Mouse (Mus musculus): ENCODE data around the gene Atf1. TPM values are rescaled to one million over a fixed set of nuclear protein-coding genes. Genes with fewer than 3 reads are reported as not detected.
"Not testable (repeated sequence)": the region's sequence is repeated elsewhere in the genome, so short reads cannot be mapped to it uniquely, and the experiment has no call there.

Atf1 gene
- polyA plus RNA-seq, 1 experiment from 2014 or later, result 26.0 TPM

DNA sequence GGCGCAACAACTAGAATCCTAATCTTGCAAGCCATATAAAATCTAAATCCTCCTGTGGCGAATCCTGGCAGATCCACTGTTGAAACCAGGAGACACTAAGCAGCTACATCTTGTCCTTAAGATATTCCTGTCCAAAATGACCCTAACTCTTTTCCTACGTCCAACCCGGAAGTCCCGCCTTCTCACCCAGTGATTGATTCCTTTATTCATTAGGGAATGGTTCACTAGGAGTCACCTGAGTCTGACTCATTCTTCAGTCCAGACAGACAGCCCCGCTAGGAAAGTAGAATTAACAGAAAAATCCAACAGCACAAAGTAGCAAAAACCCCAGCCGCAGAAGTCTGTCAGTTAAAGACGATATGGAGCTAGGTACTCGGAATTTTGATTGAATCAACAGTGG, 19.7 kb downstream of the Atf1 start:
- Histone ChIP-seq H3K27me3 (replicated peaks) (no peaks in the 10 kb centered on the region), H3K4me3 (no peak overlapping the region), H3K9me3 (no peaks in the 10 kb centered on the region), H3K36me3 (peaks cover 84% of the 10 kb centered on the region), H3K9ac (no peak overlapping the region), H3K4me2 (replicated peaks) (no peak overlapping the region), H3K27ac (no peak overlapping the region), H3K4me1 (no peaks in the 10 kb centered on the region)
- ATAC-seq (ENCODE audit: low FRiP score, low read depth), result no peak
- 95% methylated on average over 9 of the region's 9 CpGs for WGBS

DNA sequence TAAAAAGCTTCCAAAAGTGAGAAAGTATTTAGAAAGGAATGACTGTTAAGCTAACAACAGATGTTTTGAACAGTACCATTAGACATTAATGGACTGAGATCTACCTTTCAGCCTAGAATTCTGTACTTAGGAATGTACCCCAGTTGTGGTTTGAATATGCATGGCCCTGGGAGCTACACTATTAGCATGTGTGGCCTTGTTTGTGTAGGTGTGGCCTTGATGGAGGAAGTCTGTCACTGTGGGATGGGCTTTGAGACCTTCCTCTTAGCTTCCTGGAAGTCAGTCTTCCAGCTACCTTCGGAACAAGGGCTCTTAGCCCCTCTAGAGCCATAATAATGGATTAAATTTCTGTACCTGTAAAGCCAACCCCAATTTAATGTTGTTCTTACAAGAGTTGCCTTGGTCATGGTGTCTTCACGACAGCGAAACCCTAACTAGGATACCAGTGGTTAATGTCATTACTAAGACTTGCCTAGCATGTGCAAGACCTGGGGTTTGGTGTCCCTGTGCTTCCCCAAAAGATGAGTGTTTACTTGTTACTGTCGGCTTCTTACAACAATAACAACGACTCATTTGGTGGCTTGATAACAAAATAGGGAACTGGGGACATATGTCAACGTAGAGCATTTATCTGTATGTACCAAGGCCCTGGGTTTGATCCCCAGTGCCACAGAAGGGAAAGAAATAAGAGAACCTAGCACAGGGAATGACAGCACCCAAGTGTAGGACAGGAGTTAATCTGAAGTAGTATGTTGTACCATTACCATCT, 21.2 kb downstream of the Atf1 start:
- 96% methylated on average over 6 of the region's 6 CpGs for whole genome bisulfite sequencing
- no peak for ATAC-seq (ENCODE audit: low FRiP score, low read depth)
- H3K4me2 ChIP-seq (replicated peaks), result no peak overlapping the region

DNA sequence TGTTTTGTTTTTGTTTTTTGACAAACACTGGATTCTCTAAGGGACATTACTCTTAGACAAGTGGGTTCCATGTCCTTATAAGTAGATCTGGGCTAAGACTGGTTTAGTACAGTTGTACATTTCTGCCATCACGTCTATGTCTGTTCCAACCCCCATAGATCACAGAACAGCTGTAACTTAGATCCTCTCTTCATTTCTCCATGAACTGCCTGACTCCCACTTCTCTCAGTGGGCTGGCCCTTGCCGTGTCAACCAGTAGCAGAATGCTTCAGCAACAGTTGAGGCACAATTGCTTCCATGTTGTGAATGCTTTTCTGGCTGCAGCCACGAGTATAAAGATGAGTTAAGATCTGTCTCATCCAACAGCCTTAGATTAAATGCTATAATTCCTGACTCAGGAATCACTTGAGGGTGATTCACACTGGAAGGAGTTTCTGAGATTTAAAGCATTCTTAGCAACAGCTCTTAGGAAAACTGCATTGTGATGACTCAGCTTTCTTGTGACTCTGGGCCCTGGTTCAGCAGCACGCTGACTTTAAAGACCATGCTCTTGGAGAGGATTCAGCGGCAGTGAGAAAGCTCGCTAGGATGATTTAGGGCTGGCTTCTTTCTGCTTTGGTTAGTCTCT, 23.6 kb downstream of the Atf1 start:
- Histone ChIP-seq H3K4me1 (no peaks in the 10 kb centered on the region), H3K27ac (no peak overlapping the region), H3K9ac (no peak overlapping the region), H3K4me2 (replicated peaks) (no peak overlapping the region), H3K4me3 (no peak overlapping the region), H3K36me3 (peaks cover 91% of the 10 kb centered on the region), H3K27me3 (replicated peaks) (no peaks in the 10 kb centered on the region), H3K9me3 (no peaks in the 10 kb centered on the region)
- ATAC-seq (ENCODE audit: low FRiP score, low read depth), result no peak
- 93% methylated on average over 6 of the region's 6 CpGs for WGBS

More for the DNA sequence above, 21.2 kb downstream of the Atf1 start:
- Histone ChIP-seq H3K36me3 (peaks cover 84% of the 10 kb centered on the region), H3K9me3 (no peaks in the 10 kb centered on the region), H3K4me1 (no peaks in the 10 kb centered on the region), H3K4me3 (no peak overlapping the region), H3K9ac (no peak overlapping the region), H3K27ac (no peak overlapping the region), H3K27me3 (replicated peaks) (no peaks in the 10 kb centered on the region)

DNA sequence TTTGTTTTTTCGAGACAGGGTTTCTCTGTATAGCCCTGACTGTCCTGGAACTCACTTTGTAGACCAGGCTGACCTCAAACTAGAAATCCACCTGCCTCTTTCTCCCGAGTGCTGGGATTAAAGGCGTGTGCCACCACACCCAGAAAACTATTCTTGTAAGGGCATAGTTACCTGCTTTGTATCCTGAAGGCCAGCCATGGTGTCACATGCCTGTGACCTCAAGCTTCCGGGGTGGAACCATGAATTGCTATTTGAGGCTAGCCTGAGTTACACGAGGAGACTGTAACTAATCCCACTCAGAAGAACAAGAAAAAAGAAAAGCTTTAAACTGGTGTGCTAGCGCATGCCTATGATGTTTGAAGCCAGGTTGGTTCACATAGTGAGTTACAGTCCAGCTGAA, 28.8 kb downstream of the Atf1 start:
- Histone ChIP-seq H3K27ac (no peak overlapping the region), H3K36me3 (peaks cover 75% of the 10 kb centered on the region), H3K9me3 (no peaks in the 10 kb centered on the region), H3K9ac (no peak overlapping the region), H3K4me2 (replicated peaks) (no peak overlapping the region), H3K27me3 (replicated peaks) (no peaks in the 10 kb centered on the region), H3K4me1 (no peaks in the 10 kb centered on the region), H3K4me3 (no peak overlapping the region)
- 93% methylated on average over 6 of the region's 6 CpGs for WGBS
- ATAC-seq (ENCODE audit: low FRiP score, low read depth), result no peak

DNA sequence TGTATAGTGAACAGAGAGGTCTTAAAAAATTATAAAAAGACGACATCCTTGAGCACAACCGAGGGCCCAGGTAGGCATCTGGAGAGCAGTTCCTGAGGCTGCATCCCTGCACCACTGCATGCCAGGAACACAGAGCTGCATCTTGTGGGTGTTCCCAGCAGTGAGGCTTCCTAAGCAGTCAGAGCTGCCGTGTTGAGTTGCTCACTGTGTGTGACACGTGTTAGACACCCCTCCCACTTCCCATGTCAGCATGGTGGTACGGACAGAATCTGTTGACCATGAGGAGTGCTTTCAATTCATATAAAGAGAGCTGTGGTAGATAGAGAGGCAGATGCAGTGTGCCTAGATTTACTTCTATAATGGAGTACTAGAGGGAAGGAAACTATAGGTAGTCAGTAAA, 29.7 kb downstream of the Atf1 start:
- H3K4me3 ChIP-seq, result no peak overlapping the region
- H3K27ac ChIP-seq, result no peak overlapping the region
- H3K4me1 ChIP-seq, result no peaks in the 10 kb centered on the region
- no peak for ATAC-seq (ENCODE audit: low FRiP score, low read depth)
- WGBS, result 91% methylated on average over 5 of the region's 5 CpGs
- H3K36me3 ChIP-seq, result peaks cover 67% of the 10 kb centered on the region
- H3K9ac ChIP-seq, result no peak overlapping the region
- H3K27me3 ChIP-seq (replicated peaks), result no peaks in the 10 kb centered on the region
- H3K4me2 ChIP-seq (replicated peaks), result no peak overlapping the region
- H3K9me3 ChIP-seq, result no peaks in the 10 kb centered on the region

DNA sequence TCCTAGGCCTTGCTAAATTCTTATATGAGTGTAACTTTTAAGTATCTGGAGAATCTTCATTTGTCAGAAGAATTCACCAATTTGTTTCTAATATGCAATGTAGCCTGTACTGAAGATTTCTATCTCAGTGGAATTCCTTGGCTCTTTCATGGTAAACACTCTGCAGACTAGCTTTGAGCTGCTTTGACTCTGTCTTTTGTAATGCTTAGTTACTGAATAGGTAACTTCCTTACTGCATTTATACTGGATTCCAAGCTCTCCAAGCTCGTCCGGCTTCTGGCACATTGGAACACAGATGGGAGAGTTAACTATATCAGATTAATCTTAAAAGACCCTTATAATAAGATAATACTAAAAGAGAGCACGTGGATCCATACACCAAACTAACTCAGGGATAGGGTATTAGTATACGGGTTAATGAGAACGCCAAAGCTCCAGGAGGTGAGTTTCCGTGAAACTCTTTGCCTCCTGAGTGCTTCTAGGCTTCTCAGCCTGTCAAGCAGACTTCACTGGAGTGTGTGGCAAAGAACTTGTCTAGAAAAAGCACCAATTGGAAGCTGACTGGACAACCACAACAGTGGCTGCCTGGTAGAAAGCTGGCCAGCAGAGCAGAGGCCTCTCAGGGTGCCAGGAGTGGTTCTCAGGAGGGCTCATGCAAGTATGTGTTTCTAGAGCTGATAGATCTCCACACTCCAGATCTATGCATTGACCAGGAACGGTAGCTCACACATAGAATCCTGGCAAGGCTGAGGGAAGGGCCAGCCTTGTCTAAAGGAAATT, 31.2 kb downstream of the Atf1 start:
- 93% methylated on average over 7 of the region's 7 CpGs for WGBS
- H3K4me1 ChIP-seq, result no peaks in the 10 kb centered on the region
- H3K27me3 ChIP-seq (replicated peaks), result no peaks in the 10 kb centered on the region
- H3K9ac ChIP-seq, result no peak overlapping the region
- ATAC-seq (ENCODE audit: low FRiP score, low read depth), result no peak
- H3K4me3 ChIP-seq, result no peak overlapping the region
- no peak overlapping the region for H3K27ac ChIP-seq
- no peak overlapping the region for H3K4me2 ChIP-seq (replicated peaks)
- H3K36me3 ChIP-seq, result peaks cover 54% of the 10 kb centered on the region
- no peaks in the 10 kb centered on the region for H3K9me3 ChIP-seq

DNA sequence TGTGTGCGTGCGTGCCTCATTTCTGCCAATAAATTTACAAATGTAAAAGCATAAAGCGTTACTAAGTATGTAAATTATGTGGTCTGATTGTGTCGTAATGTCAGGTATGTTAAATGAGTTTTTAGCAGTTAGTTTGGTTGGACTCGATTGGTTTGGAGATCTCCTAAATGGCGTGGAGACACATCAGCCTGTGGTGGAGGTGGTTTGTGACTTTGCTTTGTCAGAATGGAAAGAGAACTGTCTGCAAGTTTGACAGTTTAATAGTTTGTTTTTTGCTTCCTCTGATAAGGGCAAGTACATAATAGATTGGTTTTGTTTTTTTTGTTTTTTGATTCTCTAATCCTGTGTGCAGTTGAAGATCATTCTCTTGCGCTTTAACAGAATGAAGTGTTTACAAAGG, 32.7 kb downstream of the Atf1 start:
- H3K4me1 ChIP-seq; H3K9me3 ChIP-seq; ATAC-seq (ENCODE audit: low FRiP score, low read depth); H3K9ac ChIP-seq; H3K27me3 ChIP-seq (replicated peaks); H3K27ac ChIP-seq; H3K4me3 ChIP-seq; H3K4me2 ChIP-seq (replicated peaks): not testable (repeated sequence)
- 84% methylated on average over 6 of the region's 7 CpGs for WGBS
- H3K36me3 ChIP-seq, result peaks cover 39% of the 10 kb centered on the region

DNA sequence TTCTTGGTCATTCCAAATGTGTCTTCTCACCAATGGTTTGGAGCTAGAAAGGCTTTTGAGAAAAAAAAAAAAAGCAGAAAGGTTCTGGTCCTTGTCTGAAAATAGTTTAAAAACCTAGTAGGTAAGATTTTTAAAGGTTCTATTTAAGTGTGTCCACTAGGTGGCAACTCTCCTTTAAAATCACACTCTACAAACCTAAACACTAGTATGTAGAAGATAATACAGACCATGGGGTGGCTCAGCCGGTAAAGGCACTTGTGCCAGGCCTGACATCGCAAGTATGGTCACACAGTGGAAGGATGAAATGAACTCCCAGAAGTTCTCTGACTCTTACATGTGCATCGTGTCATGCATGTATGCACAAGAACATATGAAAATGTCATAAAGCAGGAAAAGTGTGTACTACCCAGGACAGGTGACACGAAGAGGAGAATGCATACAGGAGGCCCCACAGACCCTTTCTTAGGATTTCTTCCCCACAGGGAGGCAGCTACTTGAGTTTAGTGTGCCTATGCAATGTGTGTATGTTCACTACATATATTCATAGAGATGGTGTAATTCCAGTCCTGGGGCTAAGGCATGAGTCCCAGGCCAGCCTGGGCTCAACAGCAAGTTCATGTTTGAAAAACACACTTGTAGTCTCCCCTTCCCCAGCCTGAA, 35.8 kb downstream of the Atf1 start:
- Histone ChIP-seq H3K9me3 (no peaks in the 10 kb centered on the region), H3K4me1 (no peaks in the 10 kb centered on the region), H3K9ac (no peak overlapping the region), H3K4me3 (no peak overlapping the region), H3K36me3 (peaks cover 18% of the 10 kb centered on the region), H3K27me3 (replicated peaks) (no peaks in the 10 kb centered on the region), H3K4me2 (replicated peaks) (no peak overlapping the region), H3K27ac (no peak overlapping the region)
- 21% methylated on average over 4 of the region's 4 CpGs for WGBS
- ATAC-seq (ENCODE audit: low FRiP score, low read depth), result no peak

DNA sequence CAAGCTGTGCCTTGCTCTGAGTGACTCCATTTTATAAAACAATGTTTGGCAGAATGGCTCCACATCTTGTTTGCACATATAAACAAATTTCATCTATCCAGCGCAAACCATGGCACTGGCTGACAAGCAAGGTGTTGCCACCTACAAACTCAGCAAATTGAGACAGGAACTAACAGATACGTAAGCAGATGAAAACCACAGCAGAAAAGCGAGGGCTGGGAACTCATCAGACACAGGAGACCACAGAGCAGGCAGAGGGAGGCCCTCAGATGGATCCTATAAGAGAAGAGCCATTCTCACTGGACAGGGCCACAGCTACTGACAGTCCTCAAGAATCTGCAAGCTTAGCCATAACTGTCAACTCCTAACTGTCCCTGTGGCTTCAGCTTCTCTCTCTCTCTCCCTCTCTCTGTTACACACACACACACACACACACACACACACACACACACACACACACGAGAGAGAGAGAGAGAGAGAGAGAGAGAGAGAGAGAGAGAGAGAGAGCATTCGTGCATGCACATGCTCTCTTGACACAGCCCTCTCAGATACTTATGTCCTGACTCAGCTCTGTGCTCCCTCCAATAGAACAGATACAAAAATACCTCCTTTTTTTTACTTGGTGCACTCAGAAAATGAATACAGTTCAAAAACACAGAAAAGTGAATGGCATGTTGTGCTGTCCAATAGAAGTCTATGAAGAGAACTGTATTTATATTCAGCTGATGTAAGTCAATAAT, 38.1 kb downstream of the Atf1 start:
- H3K4me3 ChIP-seq, result no peak overlapping the region
- no peak overlapping the region for H3K4me2 ChIP-seq (replicated peaks)
- no peaks in the 10 kb centered on the region for H3K4me1 ChIP-seq
- H3K36me3 ChIP-seq, result peaks cover 6% of the 10 kb centered on the region
- H3K9me3 ChIP-seq, result no peaks in the 10 kb centered on the region
- H3K27ac ChIP-seq, result no peak overlapping the region
- 0 out of 2 replicates have a peak, but pooled peaks cover 4% of the 10 kb centered on the region for H3K27me3 ChIP-seq (replicated peaks)
- no peak overlapping the region for H3K9ac ChIP-seq
- WGBS, result 94% methylated on average over 4 of the region's 5 CpGs
- ATAC-seq (ENCODE audit: low FRiP score, low read depth), result no peak

DNA sequence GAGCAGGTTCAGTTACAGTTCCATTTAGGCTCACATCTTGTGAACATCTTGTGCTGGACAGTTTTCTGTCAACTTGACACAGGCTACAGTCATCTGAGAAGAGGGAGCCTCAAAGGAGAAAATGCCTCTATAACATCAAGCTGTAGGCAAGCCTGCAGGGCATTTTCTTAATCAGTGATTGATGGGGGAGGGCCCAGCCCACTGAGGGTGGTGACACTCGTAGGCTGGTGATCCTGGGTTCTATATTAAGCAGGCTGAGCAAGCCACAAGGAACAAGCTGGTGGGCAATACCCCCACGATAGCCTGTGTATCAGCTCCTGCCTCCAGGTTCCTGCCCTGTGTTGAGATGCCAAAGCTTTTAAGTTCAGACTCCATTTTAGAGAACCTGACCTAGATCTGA, 41.3 kb downstream of the Atf1 start:
- no peak overlapping the region for H3K27ac ChIP-seq
- H3K4me1 ChIP-seq, result no peaks in the 10 kb centered on the region
- H3K9ac ChIP-seq, result no peak overlapping the region
- 83% methylated on average over 2 of the region's 2 CpGs for WGBS
- peaks cover 4% of the 10 kb centered on the region; the same call in 1 of the 2 replicates for H3K27me3 ChIP-seq (replicated peaks)
- no peak overlapping the region for H3K4me3 ChIP-seq
- H3K4me2 ChIP-seq (replicated peaks), result no peak overlapping the region
- no peak for ATAC-seq (ENCODE audit: low FRiP score, low read depth)
- no peaks in the 10 kb centered on the region for H3K36me3 ChIP-seq
- no peaks in the 10 kb centered on the region for H3K9me3 ChIP-seq

DNA sequence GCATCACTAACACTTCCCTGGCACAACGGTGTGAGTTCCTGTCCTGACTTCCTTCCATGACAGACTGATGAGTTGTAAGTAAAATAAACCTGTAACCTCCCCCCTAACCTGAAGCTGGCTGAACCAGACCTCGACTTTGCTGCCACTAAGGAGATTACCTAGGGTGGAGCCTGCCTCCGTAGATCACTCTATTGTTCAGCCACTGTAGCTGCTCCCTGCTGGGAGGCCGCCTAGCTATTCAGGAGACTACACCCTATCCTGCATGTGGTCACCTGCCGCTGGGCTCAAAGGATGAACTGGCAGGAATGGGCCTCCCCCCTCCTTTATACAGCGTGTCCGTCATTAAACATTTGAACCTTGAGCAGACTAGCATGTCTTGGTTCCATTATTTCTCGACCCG, 42.2 kb downstream of the Atf1 start:
- no peak overlapping the region for H3K4me2 ChIP-seq (replicated peaks)
- H3K27me3 ChIP-seq (replicated peaks), result peaks cover 4% of the 10 kb centered on the region; the same call in 1 of the 2 replicates
- H3K4me3 ChIP-seq, result no peak overlapping the region
- H3K9ac ChIP-seq, result no peak overlapping the region
- H3K9me3 ChIP-seq, result no peaks in the 10 kb centered on the region
- 19% methylated on average over 9 of the region's 9 CpGs for WGBS
- no peaks in the 10 kb centered on the region for H3K36me3 ChIP-seq
- H3K27ac ChIP-seq, result no peak overlapping the region
- no peaks in the 10 kb centered on the region for H3K4me1 ChIP-seq
- ATAC-seq (ENCODE audit: low FRiP score, low read depth), result no peak
